Mouse (Mus musculus): ENCODE measurements at regions not wholly inside any gene's neighbourhood (a gene's known extent, or its start where the extent isn't known, plus 50 kb on each side); places are given as distances from the start of the nearest gene placed in this dataset.
A peak's percentile ranks its signal among the peaks of the same experiment; 100 is the strongest.
"Not testable (repeated sequence)": the region's sequence is repeated elsewhere in the genome, so short reads cannot be mapped to it uniquely, and the experiment has no call there.

- intact Hi-C loops (cut with DNase I), result no loop called here
- peak in 1 of 2 experiments; percentile 18 for DNase-seq
Measured at GRCm38 (mm10) chr3:82274196-82274937, 83.5 kb upstream of the Map9 start.

GRCm38 (mm10) chr3:82273511-82273910 lies 84.3 kb upstream of the Map9 start:
- H3K36me3 ChIP-seq (ENCODE audit: control insufficient read depth, insufficient read depth, low read length); H3K27ac ChIP-seq; intact Hi-C loops (cut with DNase I); H3K4me3 ChIP-seq; DNase-seq; H3K27me3 ChIP-seq (ENCODE audit: control insufficient read depth, insufficient read depth, low read length); H3K4me1 ChIP-seq (ENCODE audit: control insufficient read depth, insufficient read depth, low read length); H3K79me2 ChIP-seq (replicated peaks; ENCODE audit: control insufficient read depth, insufficient read depth, low read length); H3K9ac ChIP-seq (ENCODE audit: low read depth, low read length): not testable (repeated sequence)
- 89% methylated on average over 2 of the region's 2 CpGs for WGBS

More at GRCm38 (mm10) chr3:82274196-82274937, 83.5 kb upstream of the Map9 start:
- H3K4me3 ChIP-seq, result no peak overlapping the region
- no peak overlapping the region for H3K9ac ChIP-seq (ENCODE audit: low read depth, low read length)
- H3K27me3 ChIP-seq (ENCODE audit: control insufficient read depth, insufficient read depth, low read length), result no peaks in the 10 kb centered on the region
- H3K79me2 ChIP-seq (replicated peaks; ENCODE audit: control insufficient read depth, insufficient read depth, low read length), result no peaks in the 10 kb centered on the region
- no peaks in the 10 kb centered on the region for H3K36me3 ChIP-seq (ENCODE audit: control insufficient read depth, insufficient read depth, low read length)
- no peak for TF ChIP-seq CTCF (IDR thresholded peaks at IDR 0.05)
- 36% methylated on average over 6 of the region's 6 CpGs for WGBS
- peaks cover 3% of the 10 kb centered on the region; the same call in 1 of the 2 replicates for H3K4me1 ChIP-seq (ENCODE audit: control insufficient read depth, insufficient read depth, low read length)
- peak overlapping the region; percentile 2 for H3K27ac ChIP-seq

DNA sequence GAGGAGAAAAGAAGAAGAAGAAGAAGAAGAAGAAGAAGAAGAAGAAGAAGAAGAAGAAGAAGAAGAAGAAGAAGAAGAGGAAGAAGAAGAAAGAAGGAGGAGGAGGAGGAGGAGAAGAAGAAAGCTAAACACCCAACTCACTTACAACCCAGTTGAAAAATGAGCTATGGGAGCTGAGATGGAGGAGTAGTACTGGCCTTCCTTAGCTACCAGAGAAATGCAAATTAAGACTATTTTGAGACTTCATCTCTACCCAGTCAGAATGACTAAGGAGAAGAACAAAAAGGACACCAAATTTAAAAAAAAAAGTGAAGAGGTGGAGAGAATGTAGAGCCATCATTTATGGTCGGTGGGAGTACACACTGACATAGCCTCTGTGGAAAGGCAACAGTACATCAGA lies 85.9 kb upstream of the Map9 start:
- intact Hi-C loops (cut with DNase I), result no loop called here
- H3K4me1 ChIP-seq (ENCODE audit: control insufficient read depth, insufficient read depth, low read length), result peaks cover 3% of the 10 kb centered on the region; the same call in 1 of the 2 replicates
- TF ChIP-seq POLR2A (IDR thresholded peaks at IDR 0.05; ENCODE audit: insufficient read depth, low read depth, low read length) (no peak), EP300 (IDR thresholded peaks at IDR 0.05; ENCODE audit: insufficient read depth, low read depth, low read length) (no peak), CTCF (IDR thresholded peaks at IDR 0.05) (no peak)
- WGBS, result 93% methylated on average over 1 of the region's 1 CpGs
- H3K36me3 ChIP-seq (ENCODE audit: control insufficient read depth, insufficient read depth, low read length), result no peaks in the 10 kb centered on the region
- H3K27me3 ChIP-seq (ENCODE audit: control insufficient read depth, insufficient read depth, low read length), result no peaks in the 10 kb centered on the region
- no peak overlapping the region for H3K4me3 ChIP-seq
- no peaks in the 10 kb centered on the region for H3K79me2 ChIP-seq (replicated peaks; ENCODE audit: control insufficient read depth, insufficient read depth, low read length)
- no peak overlapping the region for H3K27ac ChIP-seq
- H3K9ac ChIP-seq (ENCODE audit: low read depth, low read length), result no peak overlapping the region
- no peak for DNase-seq

GRCm38 (mm10) chr3:82265941-82266340 lies 91.9 kb upstream of the Map9 start:
- 69% methylated on average over 1 of the region's 1 CpGs for WGBS

DNA sequence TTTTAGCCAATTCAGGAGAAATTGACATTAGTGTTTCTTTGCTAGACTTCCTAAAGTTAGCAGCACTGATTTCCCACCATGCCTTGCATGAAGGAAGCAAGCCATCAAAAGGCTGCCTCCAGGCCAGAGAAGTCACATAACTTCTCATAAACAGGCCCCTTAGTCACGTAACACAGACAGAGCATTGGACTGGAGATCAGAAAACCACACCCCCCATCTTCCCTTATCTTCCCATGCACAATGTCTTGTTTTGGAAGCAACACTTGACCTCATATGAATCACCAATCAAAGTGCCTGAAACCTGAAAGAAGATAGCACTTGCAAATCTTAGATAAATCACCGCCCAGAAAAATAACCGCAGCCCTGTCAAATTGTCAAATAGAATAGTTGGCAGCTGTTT lies 95.9 kb upstream of the Map9 start:
- no peaks in the 10 kb centered on the region for H3K4me1 ChIP-seq (ENCODE audit: control insufficient read depth, insufficient read depth, low read length)
- intact Hi-C loops (cut with DNase I), result no loop called here
- peak in 1 of 2 experiments; percentile 14 for DNase-seq
- no peaks in the 10 kb centered on the region for H3K27me3 ChIP-seq (ENCODE audit: control insufficient read depth, insufficient read depth, low read length)
- no peak overlapping the region for H3K9ac ChIP-seq (ENCODE audit: low read depth, low read length)
- TF ChIP-seq EP300 (IDR thresholded peaks at IDR 0.05; ENCODE audit: insufficient read depth, low read depth, low read length) (no peak), CTCF (IDR thresholded peaks at IDR 0.05) (no peak), POLR2A (IDR thresholded peaks at IDR 0.05; ENCODE audit: insufficient read depth, low read depth, low read length) (no peak)
- H3K27ac ChIP-seq, result no peak overlapping the region
- no peaks in the 10 kb centered on the region for H3K79me2 ChIP-seq (replicated peaks; ENCODE audit: control insufficient read depth, insufficient read depth, low read length)
- H3K36me3 ChIP-seq (ENCODE audit: control insufficient read depth, insufficient read depth, low read length), result no peaks in the 10 kb centered on the region
- no peak overlapping the region for H3K4me3 ChIP-seq
- 36% methylated on average over 3 of the region's 3 CpGs for WGBS

More at GRCm38 (mm10) chr3:82265941-82266340, 91.9 kb upstream of the Map9 start:
- intact Hi-C loops (cut with DNase I), result no loop called here
- H3K27ac ChIP-seq, result no peak overlapping the region
- DNase-seq, result no peak
- no peaks in the 10 kb centered on the region for H3K79me2 ChIP-seq (replicated peaks; ENCODE audit: control insufficient read depth, insufficient read depth, low read length)
- H3K27me3 ChIP-seq (ENCODE audit: control insufficient read depth, insufficient read depth, low read length), result no peaks in the 10 kb centered on the region
- H3K4me1 ChIP-seq (ENCODE audit: control insufficient read depth, insufficient read depth, low read length), result no peaks in the 10 kb centered on the region
- H3K36me3 ChIP-seq (ENCODE audit: control insufficient read depth, insufficient read depth, low read length), result no peaks in the 10 kb centered on the region
- no peak overlapping the region for H3K4me3 ChIP-seq
- no peak overlapping the region for H3K9ac ChIP-seq (ENCODE audit: low read depth, low read length)
- no peak for TF ChIP-seq POLR2A (IDR thresholded peaks at IDR 0.05; ENCODE audit: insufficient read depth, low read depth, low read length)
- TF ChIP-seq CTCF (IDR thresholded peaks at IDR 0.05), result no peak
- no peak for TF ChIP-seq EP300 (IDR thresholded peaks at IDR 0.05; ENCODE audit: insufficient read depth, low read depth, low read length)

DNA sequence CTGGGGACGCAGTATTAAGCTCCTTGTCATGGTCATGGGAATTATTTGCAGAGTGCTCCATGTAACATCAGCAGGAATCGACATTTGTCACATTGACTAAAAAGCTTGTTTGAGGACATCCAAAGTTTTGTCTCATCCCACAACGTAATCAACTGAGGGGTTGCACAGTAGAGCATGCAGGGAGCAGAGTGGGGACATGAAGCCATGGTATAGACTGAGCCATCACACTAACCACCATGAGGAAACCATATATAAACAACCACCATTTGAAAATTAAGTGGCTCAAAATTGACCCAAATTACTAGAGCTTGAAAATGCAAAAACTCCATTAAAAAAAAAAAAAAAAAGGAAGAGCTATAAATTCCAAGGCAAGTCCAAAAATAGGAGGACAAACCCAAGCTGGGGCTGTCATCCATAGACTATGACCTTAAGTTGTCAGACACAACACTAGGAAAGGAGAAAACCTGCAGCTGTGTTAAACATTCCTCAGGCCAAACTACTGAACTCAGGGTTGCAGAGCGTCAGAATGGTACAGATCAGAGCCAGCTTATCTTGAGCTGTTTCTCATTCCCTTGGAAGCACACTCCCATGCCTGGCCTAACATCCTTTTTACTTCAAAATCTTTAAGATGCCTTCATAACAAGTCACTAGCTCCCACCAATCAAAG lies 97.7 kb upstream of the Map9 start:
- H3K4me3 ChIP-seq, result no peak overlapping the region
- H3K79me2 ChIP-seq (replicated peaks; ENCODE audit: control insufficient read depth, insufficient read depth, low read length), result no peaks in the 10 kb centered on the region
- H3K4me1 ChIP-seq (ENCODE audit: control insufficient read depth, insufficient read depth, low read length), result no peaks in the 10 kb centered on the region
- no peaks in the 10 kb centered on the region for H3K27me3 ChIP-seq (ENCODE audit: control insufficient read depth, insufficient read depth, low read length)
- DNase-seq, result no peak
- H3K9ac ChIP-seq (ENCODE audit: low read depth, low read length), result no peak overlapping the region
- 70% methylated on average over 4 of the region's 4 CpGs for WGBS
- no peak for TF ChIP-seq EP300 (IDR thresholded peaks at IDR 0.05; ENCODE audit: insufficient read depth, low read depth, low read length)
- TF ChIP-seq CTCF (IDR thresholded peaks at IDR 0.05), result no peak
- no peak for TF ChIP-seq POLR2A (IDR thresholded peaks at IDR 0.05; ENCODE audit: insufficient read depth, low read depth, low read length)
- H3K36me3 ChIP-seq (ENCODE audit: control insufficient read depth, insufficient read depth, low read length), result no peaks in the 10 kb centered on the region
- intact Hi-C loops (cut with DNase I), result no loop called here
- H3K27ac ChIP-seq, result no peak overlapping the region
